8 mouse cellular contexts compared by ENCODE assay signal in genomic region chr5:115348546-115349224, GRCm38 (mm10). TPM values are rescaled to one million over a fixed set of nuclear protein-coding genes. Genes with fewer than 3 reads are reported as not detected.
DNase-seq lines count a peak whose midpoint lies in the region; ATAC-seq and TF ChIP-seq lines count a peak whose summit lies in the region.

Gene Cox6a1, minus strand, starts transcription at chr5:115348981.

- peak within 1 kb of the TSS; percentile 86 for H3K9ac ChIP-seq in heart, embryonic 11.5 days (ENCODE audit: low read depth, low read length)
- peak within 1 kb of the TSS; percentile 71 for H3K9ac ChIP-seq in kidney, embryonic 16.5 days (replicated peaks; ENCODE audit: low read length)
- H3K9ac ChIP-seq in liver, adult 2 months (ENCODE audit: low read depth, low read length) = peak within 1 kb of the TSS; percentile 90

- H3K4me3 ChIP-seq in C2C12 (ENCODE audit: insufficient read depth, poor library complexity, severe bottlenecking) = peak within 1 kb of the TSS; percentile 90
- H3K4me3 ChIP-seq in erythroblast, embryonic 14.5 days (replicated peaks) = peak within 1 kb of the TSS; percentile 78
- peak within 1 kb of the TSS; percentile 84 for H3K4me3 ChIP-seq in heart, embryonic 11.5 days (ENCODE audit: low read depth, low read length)
- H3K4me3 ChIP-seq in kidney, embryonic 16.5 days (ENCODE audit: low read length) = peak within 1 kb of the TSS; percentile 81
- H3K4me3 ChIP-seq in liver, adult 2 months (ENCODE audit: insufficient read depth, low read depth, low read length) = peak within 1 kb of the TSS; percentile 86
- peak within 1 kb of the TSS; percentile 80 for H3K4me3 ChIP-seq in myocyte

- H3K27me3 ChIP-seq in C2C12 (ENCODE audit: control insufficient read depth, insufficient read depth, insufficient read length) = no peaks in the 10 kb centered on the region
- peaks cover 7% of the 10 kb centered on the region for H3K27me3 ChIP-seq in erythroblast, embryonic 14.5 days (ENCODE audit: control insufficient read depth)
- no peaks in the 10 kb centered on the region for H3K27me3 ChIP-seq in heart, embryonic 11.5 days (ENCODE audit: control insufficient read depth, insufficient read depth, low read length)
- H3K27me3 ChIP-seq in kidney, embryonic 16.5 days (ENCODE audit: insufficient read depth, low read length) = no peaks in the 10 kb centered on the region; the same call in 1 of the 2 replicates
- H3K27me3 ChIP-seq in liver, adult 2 months (ENCODE audit: control insufficient read depth, insufficient read depth, low read length) = no peaks in the 10 kb centered on the region
- H3K27me3 ChIP-seq in myocyte (ENCODE audit: control insufficient read depth, insufficient read depth, insufficient read length) = peaks cover 4% of the 10 kb centered on the region
- no peaks in the 10 kb centered on the region for H3K27me3 ChIP-seq in splenic B cell, adult 2 months (ENCODE audit: control insufficient read depth, insufficient read depth, low read length, poor library complexity, severe bottlenecking)

- peak within 1 kb of the TSS; percentile 58 for H3ac ChIP-seq in C2C12 (ENCODE audit: control insufficient read depth, insufficient read length, low read depth)
- H3ac ChIP-seq in myocyte (ENCODE audit: control insufficient read depth, insufficient read length) = peak within 1 kb of the TSS; percentile 95

- H3K9me3 ChIP-seq in erythroblast, embryonic 14.5 days (ENCODE audit: control insufficient read depth, low read length) = peaks cover 3% of the 10 kb centered on the region
- H3K9me3 ChIP-seq in heart, embryonic 11.5 days (replicated peaks; ENCODE audit: control insufficient read depth, low read length) = no peaks in the 10 kb centered on the region; the same call in 1 of the 2 replicates
- peaks cover 3% of the 10 kb centered on the region; the same call in 1 of the 2 replicates for H3K9me3 ChIP-seq in kidney, embryonic 16.5 days (ENCODE audit: low read length)

- TF ChIP-seq CTCF in C2C12 (IDR thresholded peaks at IDR 0.05; ENCODE audit: control insufficient read depth, insufficient read depth, insufficient read length) = no peak
- TF ChIP-seq CTCF in brain, embryonic 14.5 days (IDR thresholded peaks at IDR 0.05; ENCODE audit: borderline replicate concordance, extremely low read depth, insufficient read depth, insufficient read length) = peak; percentile 33; the same call in 1 of the 2 replicates
- TF ChIP-seq CTCF in liver, adult 2 months (IDR thresholded peaks at IDR 0.05; ENCODE audit: low read depth, low read length) = peak; percentile 1; the same call in 1 of the 2 replicates

- peaks cover 37% of the 10 kb centered on the region for H3K36me3 ChIP-seq in C2C12 (ENCODE audit: control insufficient read depth, insufficient read depth)
- peaks cover 37% of the 10 kb centered on the region for H3K36me3 ChIP-seq in erythroblast, embryonic 14.5 days (ENCODE audit: control insufficient read depth)
- peaks cover 18% of the 10 kb centered on the region for H3K36me3 ChIP-seq in heart, embryonic 11.5 days (ENCODE audit: control insufficient read depth, insufficient read depth, low read length)
- H3K36me3 ChIP-seq in kidney, embryonic 16.5 days (ENCODE audit: insufficient read depth, low read length) = peaks cover 23% of the 10 kb centered on the region
- H3K36me3 ChIP-seq in liver, adult 2 months (ENCODE audit: control insufficient read depth, insufficient read depth, low read length) = peaks cover 19% of the 10 kb centered on the region; the same call in 1 of the 2 replicates
- peaks cover 18% of the 10 kb centered on the region for H3K36me3 ChIP-seq in myocyte (ENCODE audit: control insufficient read depth, insufficient read depth)
- H3K36me3 ChIP-seq in splenic B cell, adult 2 months (ENCODE audit: control insufficient read depth, insufficient read depth, low read length, poor library complexity, severe bottlenecking) = peaks cover 7% of the 10 kb centered on the region

- H3K79me2 ChIP-seq in C2C12 (ENCODE audit: control insufficient read depth, insufficient read depth) (peaks cover 52% of the 10 kb centered on the region), myocyte (ENCODE audit: control insufficient read depth, insufficient read depth) (peaks cover 37% of the 10 kb centered on the region)
- peaks cover 17% of the 10 kb centered on the region; the same call in 1 of the 2 replicates for H3K79me2 ChIP-seq in liver, adult 2 months (ENCODE audit: control insufficient read depth, insufficient read depth, low read length)

- WGBS in heart, embryonic 11.5 days (ENCODE audit: insufficient replicate concordance) = under 1% methylated on average over 63 of the region's 74 CpGs
- 0% methylated on average over 72 of the region's 74 CpGs for WGBS in kidney, embryonic 16.5 days
- under 1% methylated on average over 73 of the region's 74 CpGs for WGBS in liver, adult 2 months

- H3K79me3 ChIP-seq in C2C12 (ENCODE audit: low read depth) = peaks cover 42% of the 10 kb centered on the region

- peaks cover 39% of the 10 kb centered on the region for H3K4me1 ChIP-seq in erythroblast, embryonic 14.5 days (ENCODE audit: control insufficient read depth)
- peaks cover 9% of the 10 kb centered on the region for H3K4me1 ChIP-seq in heart, embryonic 11.5 days (ENCODE audit: control insufficient read depth, insufficient read depth, low read length)
- H3K4me1 ChIP-seq in kidney, embryonic 16.5 days (ENCODE audit: insufficient read depth, low read length) = peaks cover 9% of the 10 kb centered on the region
- H3K4me1 ChIP-seq in liver, adult 2 months (ENCODE audit: control insufficient read depth, insufficient read depth, low read length) = peaks cover 6% of the 10 kb centered on the region; the same call in 1 of the 2 replicates

- TF ChIP-seq POLR2A in brain, embryonic 14.5 days (IDR thresholded peaks at IDR 0.05; ENCODE audit: borderline replicate concordance, extremely low read depth, insufficient read depth, insufficient read length, poor library complexity, severe bottlenecking) = peak; percentile 48
- peak; percentile 66; the same call in 1 of the 2 replicates for TF ChIP-seq POLR2A in liver, adult 2 months (IDR thresholded peaks at IDR 0.05; ENCODE audit: extremely low read depth, insufficient read depth, low read length)
- peak; percentile 89 for TF ChIP-seq POLR2A in myocyte (IDR thresholded peaks at IDR 0.05; ENCODE audit: insufficient read length, low read depth)

- ATAC-seq in heart, embryonic 11.5 days (replicated peaks; ENCODE audit: insufficient number of reproducible peaks, low FRiP score, low TSS enrichment) = peak; percentile 91
- ATAC-seq in kidney, embryonic 16.5 days (ENCODE audit: low FRiP score, low TSS enrichment) = peak; percentile 95

- peak within 1 kb of the TSS; percentile 84 for H3K4me2 ChIP-seq in heart, embryonic 11.5 days
- H3K4me2 ChIP-seq in kidney, embryonic 16.5 days (replicated peaks; ENCODE audit: low read depth, low read length) = peak within 1 kb of the TSS; percentile 71
- H3K4me2 ChIP-seq in myocyte (ENCODE audit: low read depth) = peak within 1 kb of the TSS; percentile 92

- peak within 1 kb of the TSS; percentile 76 for H3K27ac ChIP-seq in heart, embryonic 11.5 days (ENCODE audit: low read depth, low read length)
- H3K27ac ChIP-seq in kidney, embryonic 16.5 days (ENCODE audit: low read length) = peak within 1 kb of the TSS; percentile 88
- H3K27ac ChIP-seq in liver, adult 2 months (replicated peaks; ENCODE audit: insufficient read depth, low read depth, low read length) = peak within 1 kb of the TSS; percentile 71

- peak; percentile 99 for DNase-seq in brain, embryonic 14.5 days (ENCODE audit: low read depth)
- DNase-seq in liver, adult 2 months (ENCODE audit: extremely low read depth, low read depth, low spot score) = peak; percentile 87
- peak; percentile 100 for DNase-seq in splenic B cell, adult 2 months (ENCODE audit: low read depth, low spot score)

TF ChIP-seq in C2C12, 6 proteins besides CTCF, POLR2A, EP300 and RAD21:
- no peak for TF ChIP-seq MYOD1 (IDR thresholded peaks at IDR 0.05; ENCODE audit: control insufficient read depth, insufficient read length, low read depth)
- no peak for TF ChIP-seq CEBPB (IDR thresholded peaks at IDR 0.05; ENCODE audit: low read depth)

TF ChIP-seq in myocyte, 11 proteins besides CTCF, POLR2A, EP300 and RAD21:
- no peak for TF ChIP-seq TCF3 (IDR thresholded peaks at IDR 0.05; ENCODE audit: insufficient read length, low read depth)
- peak; percentile 91 for TF ChIP-seq POLR2AphosphoS2 (IDR thresholded peaks at IDR 0.05; ENCODE audit: insufficient read length, low read depth)
- peak; percentile 27 for TF ChIP-seq SRF (IDR thresholded peaks at IDR 0.05; ENCODE audit: control insufficient read depth, insufficient read length, low read depth)
- TF ChIP-seq MYOG (IDR thresholded peaks at IDR 0.05; ENCODE audit: control insufficient read depth in 1 of 3, insufficient read depth in 1 of 3, insufficient read length in 2 of 3, low read depth in 2 of 3) = no peak
- no peak for TF ChIP-seq CEBPB (IDR thresholded peaks at IDR 0.05; ENCODE audit: insufficient read depth, poor library complexity, severe bottlenecking)

RNA-seq across cellular contexts. Expression of gene Cox6a1, which starts in this region (rescaled TPM):
- polyA plus RNA-seq in C2C12 (2012; fragmentation: generic; extraction: Trizol) (1,861 TPM), myocyte (2012; fragmentation: generic; extraction: Trizol) (2,023 TPM)
- 1,091 and 1,648 TPM in 2 replicates for polyA plus RNA-seq in brain, embryonic 14.5 days (2012; rRNA removed)
- 742 and 772 TPM in 2 replicates for polyA plus RNA-seq in erythroblast, embryonic 14.5 days (2012)
- 1,289 and 1,331 TPM in 2 replicates for polyA plus RNA-seq in heart, embryonic 11.5 days (2014; fragmentation: Nextera tagmentation; extraction: Ambion mirVana)
- 1,046 and 1,071 TPM in 2 replicates for polyA plus RNA-seq in kidney, embryonic 16.5 days (2015; fragmentation: Nextera tagmentation; extraction: Ambion mirVana)
- total RNA-seq in liver, adult 2 months (2014; rRNA removed) = 422 and 505 TPM in 2 replicates
- 2,238 and 2,515 TPM in 2 replicates for polyA plus RNA-seq in liver, adult 2 months (2012; rRNA removed)

Comparison
In these comparisons a context has a peak if more than half of its experiments do, and no peak if none do; other contexts are left out.
1. Peak in every context shown above with its lines: DNase-seq, ATAC-seq, H3K4me3 ChIP-seq and H3K27ac ChIP-seq.